Mouse (Mus musculus) right cerebral cortex, postnatal 14 days (tissue): ENCODE results near the gene Ces5a.
"Not testable (repeated sequence)": the region's sequence is repeated elsewhere in the genome, so short reads cannot be mapped to it uniquely, and the experiment has no call there.

Experiments used
- DNase-seq: peaks from one replicate; pipeline ENCODE4 v3.0.0; 2022

Ces5a gene

GRCm38 (mm10) chr8:93535730-93536129, at the start of gene Ces5a:
Gene Ces5a (minus strand): TSS chr8:93535830.
- no peak for DNase-seq

GRCm38 (mm10) chr8:93572841-93573240, 37.2 kb upstream of the Ces5a start:
- no peak for DNase-seq

DNA sequence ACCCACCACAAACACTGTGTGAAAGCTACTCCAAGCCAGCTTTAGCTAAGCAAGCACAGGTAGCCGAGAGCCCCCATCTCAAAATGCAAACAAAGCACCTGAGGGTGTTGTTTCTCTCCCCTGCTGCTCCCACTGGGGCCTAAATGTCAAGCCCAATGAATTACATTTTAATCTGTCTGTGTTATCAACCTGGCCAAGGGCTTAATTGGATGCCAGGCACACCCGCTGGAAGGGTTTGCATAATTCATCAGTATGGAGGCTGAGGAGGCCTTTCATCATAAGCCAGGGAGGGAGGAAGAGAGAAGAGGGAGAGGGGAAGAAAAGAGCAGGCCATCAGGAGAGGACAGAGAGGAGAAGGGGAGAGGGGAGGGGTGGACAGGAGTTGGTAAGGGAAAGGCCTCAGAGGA, 36.5 kb upstream of the Ces5a start:
- DNase-seq: no peak

DNA sequence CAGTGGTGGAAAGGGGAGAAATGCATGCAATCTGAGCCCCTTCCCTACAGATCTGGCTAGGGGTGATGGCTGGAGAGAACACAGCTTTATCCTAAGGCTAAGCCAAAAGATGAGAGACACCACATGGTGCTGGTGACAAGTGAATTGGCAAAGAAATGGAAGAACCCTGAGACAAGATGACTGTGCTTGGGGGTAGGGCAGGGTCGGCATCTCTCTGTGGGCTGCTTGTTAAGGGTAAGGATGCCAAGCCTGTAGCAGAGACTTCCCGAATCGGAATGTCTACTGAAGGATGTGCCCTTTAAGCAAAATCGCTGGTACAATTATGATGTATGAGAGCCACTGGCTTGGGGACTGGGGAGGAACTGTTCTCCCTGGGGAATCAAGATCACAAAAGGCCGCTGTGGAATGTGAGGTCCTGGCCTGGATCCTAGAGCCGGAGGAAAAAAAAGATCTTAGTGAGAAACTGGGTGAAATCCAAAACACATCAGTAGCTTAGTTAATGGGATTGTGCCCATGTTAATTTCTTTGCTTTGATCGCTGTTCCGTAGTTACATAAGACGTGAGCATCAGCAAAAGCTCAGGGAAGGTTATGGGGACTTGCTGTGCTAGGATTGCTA, 35.8 kb upstream of the Ces5a start:
- no peak for DNase-seq

DNA sequence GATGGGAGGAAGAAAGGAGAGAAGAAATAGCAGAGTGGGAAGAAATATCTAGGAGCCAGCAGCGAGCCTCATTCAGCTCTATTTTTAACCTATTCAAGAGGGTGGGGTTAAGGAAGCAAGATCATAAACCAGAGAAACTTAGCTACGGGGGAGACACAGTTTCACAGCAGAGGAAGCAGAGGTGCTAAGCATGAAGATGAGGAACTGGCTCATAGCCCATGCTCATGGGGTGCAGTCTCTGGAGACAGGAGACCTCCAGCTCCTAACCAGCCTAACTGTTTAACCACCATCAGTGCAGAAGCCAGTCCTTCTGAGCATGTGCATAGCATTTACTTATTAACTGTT, 34.5 kb upstream of the Ces5a start:
- DNase-seq: no peak

GRCm38 (mm10) chr8:93569311-93570185, 33.9 kb upstream of the Ces5a start:
- DNase-seq: peak; percentile 56

DNA sequence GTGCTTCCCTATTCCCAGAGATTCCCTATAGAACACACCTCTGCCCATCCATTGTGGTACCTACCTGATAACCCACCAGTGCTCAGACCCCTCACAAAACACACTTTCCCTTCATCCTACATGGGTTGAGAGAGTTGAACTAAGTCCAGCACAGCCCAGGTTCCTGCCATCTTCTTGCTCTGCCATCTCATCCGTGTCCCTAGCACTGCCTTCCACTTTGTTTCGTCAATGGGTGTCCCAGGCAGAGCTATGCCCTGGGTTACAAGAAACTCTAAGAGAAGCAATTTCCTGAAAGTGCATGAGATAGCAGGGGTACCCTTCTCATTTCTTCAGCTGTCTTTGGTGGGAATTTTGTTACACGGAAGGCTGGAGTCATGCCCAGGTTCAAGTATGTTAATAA, 33.0 kb upstream of the Ces5a start:
- no peak for DNase-seq

- no peak for DNase-seq
These were observed 31.5 kb upstream of the Ces5a start for GRCm38 (mm10) chr8:93567086-93567485.

GRCm38 (mm10) chr8:93564634-93565033, 29.0 kb upstream of the Ces5a start:
- no peak for DNase-seq

- no peak for DNase-seq
These were observed 27.9 kb upstream of the Ces5a start for GRCm38 (mm10) chr8:93563551-93563950.

- no peak for DNase-seq
These were observed 27.1 kb upstream of the Ces5a start for GRCm38 (mm10) chr8:93562557-93563210.

- no peak for DNase-seq
These were observed 25.6 kb upstream of the Ces5a start for GRCm38 (mm10) chr8:93561271-93561670.

DNA sequence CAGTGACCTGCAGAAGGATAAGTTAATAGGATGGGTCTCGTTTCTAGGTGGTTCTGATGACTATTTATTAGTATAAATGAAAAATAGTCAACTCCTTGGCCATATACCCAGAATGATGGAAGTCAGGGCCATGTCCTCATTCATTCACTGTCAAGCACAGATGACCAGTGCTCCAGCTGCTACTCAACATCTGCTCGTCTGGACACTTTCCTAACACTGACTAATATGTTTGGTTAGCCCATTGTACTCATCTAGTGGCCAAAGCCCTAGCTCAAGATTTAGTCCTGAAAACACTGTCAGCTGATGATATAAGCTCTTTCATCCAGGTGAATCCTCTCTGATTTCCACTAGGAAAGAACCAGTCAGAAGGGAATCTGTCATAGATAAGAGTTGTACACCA, 24.1 kb upstream of the Ces5a start:
- no peak for DNase-seq

DNA sequence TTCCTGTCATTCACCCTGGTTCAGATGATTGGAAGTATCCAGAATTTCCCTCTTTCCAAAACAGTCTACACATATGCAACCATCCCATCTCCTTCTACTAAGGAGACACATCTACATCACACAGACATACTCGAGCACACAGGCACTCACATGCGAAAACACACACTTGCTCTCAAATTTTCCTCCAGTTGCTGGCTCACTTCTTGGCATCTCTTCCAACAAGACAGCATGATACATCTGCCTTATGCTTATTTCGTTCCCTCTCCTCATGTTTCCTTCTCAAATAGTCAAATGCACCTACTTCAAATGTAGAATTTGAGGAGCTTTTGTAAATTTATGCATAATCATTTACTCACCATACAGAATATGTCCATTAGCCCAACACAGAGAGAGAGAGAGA, 33.0 kb downstream of the Ces5a start:
- DNase-seq: no peak

DNA sequence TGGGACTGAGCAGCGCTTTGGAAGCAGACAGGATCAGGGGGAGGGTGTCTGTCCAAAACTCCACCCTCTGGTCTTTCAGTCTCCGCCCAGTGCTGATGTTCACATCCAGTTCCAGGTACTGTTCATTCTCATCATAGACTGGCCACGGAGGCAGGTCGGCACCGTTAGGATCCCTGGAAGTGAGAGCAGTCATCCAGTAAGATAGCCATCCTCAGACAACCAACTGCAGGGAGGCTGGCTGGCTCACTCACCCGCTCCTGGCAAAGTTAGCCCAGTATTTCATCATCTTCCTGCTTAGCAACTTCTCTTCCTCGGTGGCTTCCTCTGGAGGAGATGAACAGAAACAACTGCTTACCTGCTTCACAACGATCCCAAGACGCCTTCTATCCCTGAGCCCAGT, 36.2 kb downstream of the Ces5a start:
- DNase-seq: no peak

DNA sequence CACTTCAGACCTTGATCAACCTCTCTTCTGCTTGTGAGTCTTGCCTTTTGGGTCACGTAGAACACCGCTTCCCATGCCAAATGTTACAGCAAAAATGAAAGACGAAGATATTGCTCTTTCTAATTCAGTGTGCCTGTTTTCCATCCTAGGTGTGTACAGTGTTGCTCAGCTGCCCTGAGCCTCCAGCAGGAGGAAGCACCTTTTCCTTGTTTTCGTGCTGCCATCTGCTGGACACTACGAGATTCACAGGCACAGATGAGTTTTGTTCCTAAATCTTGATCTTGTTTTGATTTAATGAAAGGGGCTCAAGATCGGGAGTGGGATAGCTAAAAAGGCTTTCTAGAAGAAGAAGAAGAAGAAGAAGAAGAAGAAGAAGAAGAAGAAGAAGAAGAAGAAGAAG, 40.3 kb downstream of the Ces5a start:
- peak; percentile 66 for DNase-seq

DNA sequence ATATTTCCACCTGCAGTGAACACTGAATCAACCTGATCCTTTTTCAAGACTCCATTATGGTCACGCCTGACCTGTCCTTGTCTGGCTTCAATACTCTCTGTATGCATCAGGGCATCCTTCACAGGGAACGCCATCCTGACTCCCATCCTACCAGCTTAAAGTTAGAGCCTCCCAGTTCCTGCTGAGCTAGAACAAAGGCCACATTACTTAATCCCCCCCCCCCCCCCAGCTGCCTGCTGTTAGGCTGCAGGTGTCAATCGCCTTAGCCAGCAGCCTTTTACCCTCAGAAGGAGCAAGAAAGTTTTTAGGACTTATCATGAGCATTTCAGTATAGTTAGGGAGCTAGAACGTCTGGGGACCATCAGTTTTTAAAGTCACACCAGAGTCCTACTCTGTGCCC, 46.9 kb downstream of the Ces5a start:
- DNase-seq: no peak

DNA sequence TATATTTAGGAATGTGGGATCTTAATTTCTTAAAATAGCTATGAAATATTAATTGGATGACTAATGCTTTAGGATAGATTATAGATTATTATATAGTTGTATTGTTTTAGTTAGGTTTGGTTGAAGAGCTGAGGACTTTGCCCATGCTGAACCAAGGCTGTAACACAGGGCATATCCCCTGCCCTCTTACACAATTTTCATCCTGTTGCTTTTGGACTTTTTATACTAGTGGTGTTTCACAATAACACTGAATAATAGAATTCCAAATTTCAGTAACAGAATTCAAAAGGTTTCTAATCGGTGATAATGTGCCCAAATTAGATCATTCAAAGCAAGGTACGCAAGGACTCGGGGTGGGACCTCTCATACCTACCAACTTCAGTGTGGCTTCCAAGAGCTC, 57.4 kb downstream of the Ces5a start:
- no peak for DNase-seq

DNA sequence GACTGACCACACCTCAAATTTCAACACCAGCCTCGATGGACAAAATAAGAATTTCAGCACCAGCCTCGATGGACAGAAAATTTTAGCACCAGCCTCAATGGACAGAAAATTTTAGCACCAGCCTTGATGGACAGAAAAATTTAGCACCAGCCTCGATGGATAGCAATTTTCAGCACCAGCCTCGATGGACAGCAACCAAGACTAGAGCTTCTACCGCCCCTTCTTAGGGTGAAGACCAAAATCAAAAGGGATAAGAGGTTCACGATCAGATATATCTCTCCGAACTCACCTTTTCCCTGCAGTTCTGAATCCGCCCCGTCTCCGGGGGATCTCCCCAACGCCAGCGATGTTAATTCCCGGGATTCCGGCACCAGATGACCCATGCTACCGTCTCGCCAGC, 65.9 kb downstream of the Ces5a start:
- DNase-seq: not testable (repeated sequence)

GRCm38 (mm10) chr8:93454258-93454877, 81.3 kb downstream of the Ces5a start:
- no peak for DNase-seq
